Mouse (Mus musculus) embryonic fibroblast, embryonic 13.5 days (primary cell): ENCODE data around the gene Simc1.

Experiments used
- CTCF ChIP-seq: IDR thresholded peaks from 2 replicates; pipeline ENCODE4 v1.5.1; 2011; ENCODE audit warnings: mild to moderate bottlenecking, control low read depth, low read length, moderate library complexity, borderline replicate concordance; ENCODE audit not compliant: insufficient read depth
- POLR2A ChIP-seq: IDR thresholded peaks from 2 replicates; pipeline ENCODE4 v1.6.1; 2011; ENCODE audit warnings: low read depth, mild to moderate bottlenecking, control low read depth, low read length, moderate library complexity

GRCm38 (mm10) chr13:54570736-54571135 lies 67.2 kb downstream of the Simc1 start:
- TF ChIP-seq CTCF (no peak), POLR2A (no peak)
